Mouse (Mus musculus): ENCODE data around the gene Cep97. TPM values are rescaled to one million over a fixed set of nuclear protein-coding genes. Genes with fewer than 3 reads are reported as not detected.
"Not testable (repeated sequence)": the region's sequence is repeated elsewhere in the genome, so short reads cannot be mapped to it uniquely, and the experiment has no call there.

Gene Cep97
- polyA plus RNA-seq, 1 experiment from 2014 or later, result 9.5 TPM

GRCm38 (mm10) chr16:55887814-55888583, 46.7 kb downstream of the Cep97 start:
- WGBS, result 62% methylated on average over 7 of the region's 7 CpGs

GRCm38 (mm10) chr16:55884246-55884645, 50.4 kb downstream of the Cep97 start:
- H3K4me2 ChIP-seq (ENCODE audit: low read length), result no peak overlapping the region
- no peaks in the 10 kb centered on the region for H3K4me1 ChIP-seq (ENCODE audit: control insufficient read depth, insufficient read depth, low read depth, low read length)
- WGBS, result 74% methylated on average over 11 of the region's 11 CpGs
- no peaks in the 10 kb centered on the region for H3K9me3 ChIP-seq (ENCODE audit: control insufficient read depth, low read length)
- no peaks in the 10 kb centered on the region for H3K27me3 ChIP-seq (replicated peaks; ENCODE audit: control insufficient read depth, insufficient read depth, low read length)
- no peak overlapping the region for H3K27ac ChIP-seq (ENCODE audit: low read depth, low read length)
- H3K36me3 ChIP-seq (ENCODE audit: control insufficient read depth, insufficient read depth, low read length), result peaks cover 10% of the 10 kb centered on the region
- H3K9ac ChIP-seq (ENCODE audit: low read depth, low read length), result no peak overlapping the region
- ATAC-seq, result no peak
- no peak overlapping the region for H3K4me3 ChIP-seq (ENCODE audit: low read length)

More at GRCm38 (mm10) chr16:55887814-55888583, 46.7 kb downstream of the Cep97 start:
- Histone ChIP-seq H3K27ac (ENCODE audit: low read depth, low read length) (no peak overlapping the region), H3K4me3 (ENCODE audit: low read length) (no peak overlapping the region), H3K4me2 (ENCODE audit: low read length) (no peak overlapping the region), H3K9me3 (ENCODE audit: control insufficient read depth, low read length) (no peaks in the 10 kb centered on the region), H3K36me3 (ENCODE audit: control insufficient read depth, insufficient read depth, low read length) (peaks cover 15% of the 10 kb centered on the region), H3K9ac (ENCODE audit: low read depth, low read length) (no peak overlapping the region), H3K27me3 (replicated peaks; ENCODE audit: control insufficient read depth, insufficient read depth, low read length) (no peaks in the 10 kb centered on the region), H3K4me1 (ENCODE audit: control insufficient read depth, insufficient read depth, low read depth, low read length) (no peaks in the 10 kb centered on the region)
- ATAC-seq, result no peak

- Histone ChIP-seq H3K36me3 (ENCODE audit: control insufficient read depth, insufficient read depth, low read length) (peaks cover 5% of the 10 kb centered on the region; the same call in 1 of the 2 replicates), H3K27ac (ENCODE audit: low read depth, low read length) (no peak overlapping the region), H3K27me3 (replicated peaks; ENCODE audit: control insufficient read depth, insufficient read depth, low read length) (no peaks in the 10 kb centered on the region), H3K9ac (ENCODE audit: low read depth, low read length) (no peak overlapping the region), H3K9me3 (ENCODE audit: control insufficient read depth, low read length) (no peaks in the 10 kb centered on the region), H3K4me1 (ENCODE audit: control insufficient read depth, insufficient read depth, low read depth, low read length) (no peaks in the 10 kb centered on the region), H3K4me2 (ENCODE audit: low read length) (no peak overlapping the region), H3K4me3 (ENCODE audit: low read length) (no peak overlapping the region)
- WGBS, result 68% methylated on average over 6 of the region's 6 CpGs
- ATAC-seq, result no peak
These were observed 58.6 kb downstream of the Cep97 start for GRCm38 (mm10) chr16:55876025-55876424.

- Histone ChIP-seq H3K4me2 (ENCODE audit: low read length) (no peak overlapping the region), H3K9ac (ENCODE audit: low read depth, low read length) (no peak overlapping the region)
- ATAC-seq, result peak; percentile 38; the same call in 1 of the 2 replicates
These were observed 70.8 kb downstream of the Cep97 start for GRCm38 (mm10) chr16:55863832-55864231.

GRCm38 (mm10) chr16:55863149-55863815, 71.4 kb downstream of the Cep97 start:
- no peaks in the 10 kb centered on the region for H3K4me1 ChIP-seq (ENCODE audit: control insufficient read depth, insufficient read depth, low read depth, low read length)
- H3K27ac ChIP-seq (ENCODE audit: low read depth, low read length), result no peak overlapping the region
- H3K9ac ChIP-seq (ENCODE audit: low read depth, low read length), result no peak overlapping the region
- H3K9me3 ChIP-seq (ENCODE audit: control insufficient read depth, low read length), result no peaks in the 10 kb centered on the region
- WGBS, result 26% methylated on average over 7 of the region's 7 CpGs
- no peaks in the 10 kb centered on the region for H3K27me3 ChIP-seq (replicated peaks; ENCODE audit: control insufficient read depth, insufficient read depth, low read length)
- no peak overlapping the region for H3K4me2 ChIP-seq (ENCODE audit: low read length)
- no peak overlapping the region for H3K4me3 ChIP-seq (ENCODE audit: low read length)
- peak; percentile 59 for ATAC-seq
- peaks cover 10% of the 10 kb centered on the region for H3K36me3 ChIP-seq (ENCODE audit: control insufficient read depth, insufficient read depth, low read length)

More at GRCm38 (mm10) chr16:55863832-55864231, 70.8 kb downstream of the Cep97 start:
- Histone ChIP-seq H3K4me1 (ENCODE audit: control insufficient read depth, insufficient read depth, low read depth, low read length) (no peaks in the 10 kb centered on the region), H3K4me3 (ENCODE audit: low read length) (no peak overlapping the region), H3K27me3 (replicated peaks; ENCODE audit: control insufficient read depth, insufficient read depth, low read length) (no peaks in the 10 kb centered on the region), H3K27ac (ENCODE audit: low read depth, low read length) (no peak overlapping the region), H3K9me3 (ENCODE audit: control insufficient read depth, low read length) (no peaks in the 10 kb centered on the region), H3K36me3 (ENCODE audit: control insufficient read depth, insufficient read depth, low read length) (peaks cover 10% of the 10 kb centered on the region)
- WGBS, result 65% methylated on average over 4 of the region's 4 CpGs

- WGBS, result 86% methylated on average over 3 of the region's 3 CpGs
- no peak for ATAC-seq
These were observed 73.6 kb downstream of the Cep97 start for GRCm38 (mm10) chr16:55861104-55861503.

GRCm38 (mm10) chr16:55859421-55859820, 75.2 kb downstream of the Cep97 start:
- not testable (repeated sequence) for H3K9ac ChIP-seq (ENCODE audit: low read depth, low read length); ATAC-seq; H3K4me2 ChIP-seq (ENCODE audit: low read length); H3K4me3 ChIP-seq (ENCODE audit: low read length); H3K27ac ChIP-seq (ENCODE audit: low read depth, low read length); H3K27me3 ChIP-seq (replicated peaks; ENCODE audit: control insufficient read depth, insufficient read depth, low read length); H3K9me3 ChIP-seq (ENCODE audit: control insufficient read depth, low read length); H3K4me1 ChIP-seq (ENCODE audit: control insufficient read depth, insufficient read depth, low read depth, low read length); H3K36me3 ChIP-seq (ENCODE audit: control insufficient read depth, insufficient read depth, low read length)
- 94% methylated on average over 4 of the region's 4 CpGs for WGBS

More at GRCm38 (mm10) chr16:55861104-55861503, 73.6 kb downstream of the Cep97 start:
- Histone ChIP-seq H3K9ac (ENCODE audit: low read depth, low read length) (no peak overlapping the region), H3K36me3 (ENCODE audit: control insufficient read depth, insufficient read depth, low read length) (peaks cover 10% of the 10 kb centered on the region), H3K4me2 (ENCODE audit: low read length) (no peak overlapping the region), H3K27me3 (replicated peaks; ENCODE audit: control insufficient read depth, insufficient read depth, low read length) (no peaks in the 10 kb centered on the region), H3K4me3 (ENCODE audit: low read length) (no peak overlapping the region), H3K27ac (ENCODE audit: low read depth, low read length) (no peak overlapping the region), H3K4me1 (ENCODE audit: control insufficient read depth, insufficient read depth, low read depth, low read length) (no peaks in the 10 kb centered on the region), H3K9me3 (ENCODE audit: control insufficient read depth, low read length) (no peaks in the 10 kb centered on the region)

- no peak overlapping the region for H3K27ac ChIP-seq (ENCODE audit: low read depth, low read length)
- H3K9me3 ChIP-seq (ENCODE audit: control insufficient read depth, low read length), result no peaks in the 10 kb centered on the region
- no peak overlapping the region for H3K9ac ChIP-seq (ENCODE audit: low read depth, low read length)
- no peak for ATAC-seq
- H3K4me1 ChIP-seq (ENCODE audit: control insufficient read depth, insufficient read depth, low read depth, low read length), result no peaks in the 10 kb centered on the region
- peaks cover 4% of the 10 kb centered on the region for H3K36me3 ChIP-seq (ENCODE audit: control insufficient read depth, insufficient read depth, low read length)
- no peaks in the 10 kb centered on the region for H3K27me3 ChIP-seq (replicated peaks; ENCODE audit: control insufficient read depth, insufficient read depth, low read length)
- WGBS, result 62% methylated on average over 6 of the region's 6 CpGs
- no peak overlapping the region for H3K4me3 ChIP-seq (ENCODE audit: low read length)
- no peak overlapping the region for H3K4me2 ChIP-seq (ENCODE audit: low read length)
These were observed 76.2 kb downstream of the Cep97 start for GRCm38 (mm10) chr16:55858465-55858864.

- no peak overlapping the region for H3K4me3 ChIP-seq (ENCODE audit: low read length)
- no peaks in the 10 kb centered on the region for H3K27me3 ChIP-seq (replicated peaks; ENCODE audit: control insufficient read depth, insufficient read depth, low read length)
- H3K27ac ChIP-seq (ENCODE audit: low read depth, low read length), result no peak overlapping the region
- no peak overlapping the region for H3K4me2 ChIP-seq (ENCODE audit: low read length)
- peak; percentile 83 for ATAC-seq
- H3K36me3 ChIP-seq (ENCODE audit: control insufficient read depth, insufficient read depth, low read length), result peaks cover 5% of the 10 kb centered on the region
- no peak overlapping the region for H3K9ac ChIP-seq (ENCODE audit: low read depth, low read length)
- no peaks in the 10 kb centered on the region for H3K9me3 ChIP-seq (ENCODE audit: control insufficient read depth, low read length)
- H3K4me1 ChIP-seq (ENCODE audit: control insufficient read depth, insufficient read depth, low read depth, low read length), result no peaks in the 10 kb centered on the region
- WGBS, result 55% methylated on average over 19 of the region's 19 CpGs
These were observed 81.5 kb downstream of the Cep97 start for GRCm38 (mm10) chr16:55852943-55853727.
